13 mouse cellular contexts compared by ENCODE assay signal in genomic region chr12:53064241-53064760, GRCm38 (mm10).
DNase-seq lines count a peak whose midpoint lies in the region; ATAC-seq lines count a peak whose summit lies in the region.
"Had no signal": no experiment of that assay in that cellular context is flagged by ENCODE, and none has a peak within 500 bp of the region (broad histone marks: within the 10 kb centered on the region; RNA-seq: fewer than 3 reads in every experiment).

No protein-coding gene starts in this region.

- WGBS in limb, embryonic 11.5 days = 71% methylated on average over 4 of the region's 4 CpGs
- 87% methylated on average over 4 of the region's 4 CpGs for WGBS in limb, embryonic 10.5 days
- 23% methylated on average over 4 of the region's 4 CpGs for WGBS in hindbrain, embryonic 10.5 days
- 13% methylated on average over 4 of the region's 4 CpGs for WGBS in midbrain, embryonic 13.5 days
- WGBS in heart, embryonic 11.5 days (ENCODE audit: insufficient replicate concordance) = 82% methylated on average over 4 of the region's 4 CpGs

- peaks cover 7% of the 10 kb centered on the region; the same call in 1 of the 2 replicates for H3K4me1 ChIP-seq in limb, embryonic 11.5 days (ENCODE audit: control insufficient read depth, insufficient read depth, low read length)
- H3K4me1 ChIP-seq in limb, embryonic 10.5 days = peaks cover 33% of the 10 kb centered on the region
- peaks cover 86% of the 10 kb centered on the region for H3K4me1 ChIP-seq in hindbrain, embryonic 10.5 days (replicated peaks)
- H3K4me1 ChIP-seq in midbrain, embryonic 13.5 days (replicated peaks) = peaks cover 79% of the 10 kb centered on the region
- H3K4me1 ChIP-seq in heart, embryonic 11.5 days (ENCODE audit: control insufficient read depth, insufficient read depth, low read length) = no peaks in the 10 kb centered on the region

- H3K4me3 ChIP-seq in limb, embryonic 11.5 days (ENCODE audit: low read depth, low read length) = no peak overlapping the region
- no peak overlapping the region for H3K4me3 ChIP-seq in limb, embryonic 10.5 days
- H3K4me3 ChIP-seq in hindbrain, embryonic 10.5 days = peak overlapping the region; percentile 19
- no peak overlapping the region for H3K4me3 ChIP-seq in midbrain, embryonic 13.5 days (replicated peaks)
- no peak overlapping the region for H3K4me3 ChIP-seq in heart, embryonic 11.5 days (ENCODE audit: low read depth, low read length)

- no peaks in the 10 kb centered on the region for H3K27me3 ChIP-seq in limb, embryonic 11.5 days (ENCODE audit: control insufficient read depth, insufficient read depth, low read length)
- H3K27me3 ChIP-seq in limb, embryonic 10.5 days (ENCODE audit: low read depth, poor library complexity, severe bottlenecking) = no peaks in the 10 kb centered on the region
- H3K27me3 ChIP-seq in hindbrain, embryonic 10.5 days (ENCODE audit: insufficient read depth, poor library complexity, severe bottlenecking) = no peaks in the 10 kb centered on the region
- no peaks in the 10 kb centered on the region for H3K27me3 ChIP-seq in midbrain, embryonic 13.5 days
- H3K27me3 ChIP-seq in heart, embryonic 11.5 days (ENCODE audit: control insufficient read depth, insufficient read depth, low read length) = no peaks in the 10 kb centered on the region

- H3K9me3 ChIP-seq in limb, embryonic 11.5 days (ENCODE audit: control insufficient read depth, low read length) = no peaks in the 10 kb centered on the region
- H3K9me3 ChIP-seq in limb, embryonic 10.5 days (replicated peaks) = no peaks in the 10 kb centered on the region
- no peaks in the 10 kb centered on the region for H3K9me3 ChIP-seq in hindbrain, embryonic 10.5 days
- no peaks in the 10 kb centered on the region for H3K9me3 ChIP-seq in midbrain, embryonic 13.5 days
- no peaks in the 10 kb centered on the region for H3K9me3 ChIP-seq in heart, embryonic 11.5 days (replicated peaks; ENCODE audit: control insufficient read depth, low read length)

- no peaks in the 10 kb centered on the region for H3K36me3 ChIP-seq in limb, embryonic 11.5 days (ENCODE audit: control insufficient read depth, insufficient read depth, low read length)
- H3K36me3 ChIP-seq in limb, embryonic 10.5 days = no peaks in the 10 kb centered on the region
- H3K36me3 ChIP-seq in hindbrain, embryonic 10.5 days = no peaks in the 10 kb centered on the region
- no peaks in the 10 kb centered on the region for H3K36me3 ChIP-seq in midbrain, embryonic 13.5 days
- H3K36me3 ChIP-seq in heart, embryonic 11.5 days (ENCODE audit: control insufficient read depth, insufficient read depth, low read length) = no peaks in the 10 kb centered on the region
- H3K36me3 ChIP-seq: G1E had no signal

- no peak overlapping the region for H3K27ac ChIP-seq in limb, embryonic 11.5 days (replicated peaks; ENCODE audit: low read depth, low read length)
- H3K27ac ChIP-seq in limb, embryonic 10.5 days = no peak overlapping the region
- H3K27ac ChIP-seq in hindbrain, embryonic 10.5 days = peak overlapping the region; percentile 84
- H3K27ac ChIP-seq in midbrain, embryonic 13.5 days = peak overlapping the region; percentile 77
- H3K27ac ChIP-seq in heart, embryonic 11.5 days (ENCODE audit: low read depth, low read length) = no peak overlapping the region

- no peak for ATAC-seq in limb, embryonic 11.5 days (ENCODE audit: insufficient number of reproducible peaks, low FRiP score, low TSS enrichment, low read depth)
- peak; percentile 84 for ATAC-seq in midbrain, embryonic 13.5 days
- ATAC-seq in granulocyte monocyte progenitor cell, adult 5-6 weeks (replicated peaks; ENCODE audit: poor library complexity, severe bottlenecking) = no peak
- no peak for ATAC-seq in heart, embryonic 11.5 days (replicated peaks; ENCODE audit: insufficient number of reproducible peaks, low FRiP score, low TSS enrichment)

- H3K4me2 ChIP-seq in limb, embryonic 11.5 days (ENCODE audit: low read depth, severe bottlenecking) = no peak overlapping the region
- H3K4me2 ChIP-seq in midbrain, embryonic 13.5 days (replicated peaks) = peak overlapping the region; percentile 25
- H3K4me2 ChIP-seq in heart, embryonic 11.5 days = no peak overlapping the region
- H3K4me2 ChIP-seq: lung, embryonic 14.5 days had no signal

- no peak overlapping the region for H3K9ac ChIP-seq in limb, embryonic 11.5 days (ENCODE audit: low read length)
- H3K9ac ChIP-seq in midbrain, embryonic 13.5 days (replicated peaks) = no peak overlapping the region
- no peak overlapping the region for H3K9ac ChIP-seq in heart, embryonic 11.5 days (ENCODE audit: low read depth, low read length)
- H3K9ac ChIP-seq: lung, embryonic 14.5 days had no signal

- DNase-seq in limb, embryonic 11.5 days (ENCODE audit: low spot score) = peak; percentile 22
- DNase-seq in limb, embryonic 10.5 days (ENCODE audit: low spot score) = no peak
- DNase-seq in hindbrain, embryonic 10.5 days (ENCODE audit: low spot score) = peak; percentile 72
- DNase-seq in retina, postnatal 1 day = peak; percentile 68
- no peak for DNase-seq in cerebellum, adult 11 months
- DNase-seq: gastrocnemius, postnatal 25 days; kidney, adult 9 months; layer of hippocampus, adult 9-11 months; lung, embryonic 14.5 days had no signal

Comparison
In these comparisons a context has a peak if more than half of its experiments do, and no peak if none do; other contexts are left out.
1. DNase-seq: peak in limb, embryonic 11.5 days (single experiment), hindbrain, embryonic 10.5 days (single experiment) and retina, postnatal 1 day (single experiment); none in limb, embryonic 10.5 days (single experiment) and cerebellum, adult 11 months (single experiment).
2. H3K27ac ChIP-seq: peak in hindbrain, embryonic 10.5 days (single experiment) and midbrain, embryonic 13.5 days (single experiment); none in limb, embryonic 11.5 days (single experiment), limb, embryonic 10.5 days (single experiment) and heart, embryonic 11.5 days (single experiment).